Mouse (Mus musculus) liver, embryonic 16.5 days (tissue): ENCODE measurements at regions not wholly inside any gene's neighbourhood (a gene's known extent, or its start where the extent isn't known, plus 50 kb on each side); places are given as distances from the start of the nearest gene placed in this dataset.

Experiments
- ATAC-seq: fragments of 200-750 bp; cut with Nextera tagmentation; 2 replicates; pipeline ENCODE4 v1.8.0; 2017; ENCODE audit warnings: low read depth, mild to moderate bottlenecking, moderate number of reproducible peaks, moderate library complexity
- H3K27ac ChIP-seq: fragments of 300-500 bp; sonication (generic); 2 replicates; pipeline ENCODE4 v1.5.1; 2014; ENCODE audit warnings: mild to moderate bottlenecking, low read length
- H3K27me3 ChIP-seq: fragments of 300-500 bp; sonication (generic); 2 replicates; pipeline ENCODE4 v1.6.1; 2014; ENCODE audit warnings: low read depth, low read length, mixed read lengths; ENCODE audit not compliant: control insufficient read depth, insufficient read depth
- H3K36me3 ChIP-seq: fragments of 300-500 bp; sonication (generic); 2 replicates; pipeline ENCODE4 v1.6.1; 2014; ENCODE audit warnings: mild to moderate bottlenecking; ENCODE audit not compliant: control insufficient read depth, insufficient read depth
- H3K4me1 ChIP-seq: fragments of 300-500 bp; sonication (generic); 2 replicates; pipeline ENCODE4 v1.6.1; 2014; ENCODE audit warnings: low read depth, low read length, mixed read lengths; ENCODE audit not compliant: control insufficient read depth
- H3K4me2 ChIP-seq: fragments of 300-500 bp; sonication (generic); 2 replicates; pipeline ENCODE4 v1.6.1; 2014; ENCODE audit warnings: low read depth, low read length, mixed read lengths
- H3K4me3 ChIP-seq: fragments of 300-500 bp; sonication (generic); 2 replicates; pipeline ENCODE4 v1.5.1; 2014; ENCODE audit warnings: low read depth, mild to moderate bottlenecking, low read length
- H3K9ac ChIP-seq: fragments of 300-500 bp; sonication (generic); 2 replicates; pipeline ENCODE4 v1.6.1; 2014; ENCODE audit warnings: low read depth, low read length
- H3K9me3 ChIP-seq: fragments of 300-500 bp; sonication (generic); replicated peaks from 2 replicates; pipeline ENCODE4 v1.6.1; 2016; ENCODE audit warnings: low read length; ENCODE audit not compliant: control insufficient read depth
- WGBS: fragments of 180-500 bp; shearing (Covaris S2); extraction: QIAGEN DNeasy Blood & Tissue Kit; methylation state at CpG from one replicate; pipeline ENCODE4 v1.1.7; 2014; ENCODE audit not compliant: insufficient replicate concordance; 5-methylcytosine and 5-hydroxymethylcytosine counted together

- H3K27me3 ChIP-seq: no peaks in the 10 kb centered on the region
- 40% methylated on average over 4 of the region's 4 CpGs for WGBS
- ATAC-seq: no peak
- H3K4me3 ChIP-seq: no peak overlapping the region
- no peak overlapping the region for H3K27ac ChIP-seq
- no peak overlapping the region for H3K4me2 ChIP-seq
- H3K36me3 ChIP-seq: no peaks in the 10 kb centered on the region
- H3K4me1 ChIP-seq: no peaks in the 10 kb centered on the region
- no peak overlapping the region for H3K9ac ChIP-seq
- H3K9me3 ChIP-seq: no peaks in the 10 kb centered on the region
Measured at GRCm38 (mm10) chr11:64268121-64268520, 167.0 kb upstream of the Hs3st3a1 start.

- no peak overlapping the region for H3K4me3 ChIP-seq
- H3K9ac ChIP-seq: no peak overlapping the region
- 71% methylated on average over 5 of the region's 5 CpGs for WGBS
- no peaks in the 10 kb centered on the region for H3K27me3 ChIP-seq
- no peaks in the 10 kb centered on the region for H3K36me3 ChIP-seq
- H3K27ac ChIP-seq: no peak overlapping the region
- H3K4me2 ChIP-seq: no peak overlapping the region
- H3K4me1 ChIP-seq: no peaks in the 10 kb centered on the region
- H3K9me3 ChIP-seq: no peaks in the 10 kb centered on the region
- no peak for ATAC-seq
Measured at GRCm38 (mm10) chr11:64267547-64267946, 167.6 kb upstream of the Hs3st3a1 start.

- H3K4me1 ChIP-seq: no peaks in the 10 kb centered on the region
- H3K4me3 ChIP-seq: no peak overlapping the region
- H3K27me3 ChIP-seq: no peaks in the 10 kb centered on the region
- H3K9me3 ChIP-seq: no peaks in the 10 kb centered on the region
- WGBS: 56% methylated on average over 7 of the region's 7 CpGs
- no peak overlapping the region for H3K9ac ChIP-seq
- H3K4me2 ChIP-seq: no peak overlapping the region
- H3K27ac ChIP-seq: no peak overlapping the region
- H3K36me3 ChIP-seq: no peaks in the 10 kb centered on the region
- no peak for ATAC-seq
Measured at GRCm38 (mm10) chr11:64253517-64254385, 174.5 kb upstream of the Cox10 start.

- no peak for ATAC-seq
- H3K9ac ChIP-seq: no peak overlapping the region
- H3K4me3 ChIP-seq: no peak overlapping the region
- H3K4me1 ChIP-seq: no peaks in the 10 kb centered on the region
- H3K36me3 ChIP-seq: no peaks in the 10 kb centered on the region
- H3K4me2 ChIP-seq: no peak overlapping the region
- 48% methylated on average over 4 of the region's 4 CpGs for WGBS
- no peaks in the 10 kb centered on the region for H3K9me3 ChIP-seq
- no peak overlapping the region for H3K27ac ChIP-seq
- H3K27me3 ChIP-seq: no peaks in the 10 kb centered on the region
Measured at GRCm38 (mm10) chr11:64236873-64237272, 157.6 kb upstream of the Cox10 start.

GRCm38 (mm10) chr11:64230071-64230470 lies 150.8 kb upstream of the Cox10 start:
- Histone ChIP-seq H3K27me3 (no peaks in the 10 kb centered on the region), H3K4me2 (no peak overlapping the region), H3K4me1 (no peaks in the 10 kb centered on the region), H3K9ac (no peak overlapping the region), H3K4me3 (no peak overlapping the region), H3K9me3 (no peaks in the 10 kb centered on the region), H3K36me3 (no peaks in the 10 kb centered on the region), H3K27ac (no peak overlapping the region)
- 60% methylated on average over 4 of the region's 4 CpGs for WGBS
- ATAC-seq: no peak

GRCm38 (mm10) chr11:64220888-64221287 lies 141.6 kb upstream of the Cox10 start:
- Histone ChIP-seq H3K4me3 (no peak overlapping the region), H3K4me2 (no peak overlapping the region), H3K27ac (no peak overlapping the region), H3K9ac (no peak overlapping the region), H3K36me3 (no peaks in the 10 kb centered on the region), H3K4me1 (no peaks in the 10 kb centered on the region), H3K9me3 (no peaks in the 10 kb centered on the region), H3K27me3 (no peaks in the 10 kb centered on the region)
- ATAC-seq: no peak
- WGBS: 62% methylated on average over 4 of the region's 4 CpGs

- no peak for ATAC-seq
- Histone ChIP-seq H3K4me3 (no peak overlapping the region), H3K9me3 (no peaks in the 10 kb centered on the region; the same call in 1 of the 2 replicates), H3K4me1 (no peaks in the 10 kb centered on the region), H3K27me3 (no peaks in the 10 kb centered on the region), H3K36me3 (no peaks in the 10 kb centered on the region), H3K9ac (no peak overlapping the region), H3K27ac (no peak overlapping the region), H3K4me2 (no peak overlapping the region)
- 54% methylated on average over 2 of the region's 2 CpGs for WGBS
Measured at GRCm38 (mm10) chr11:64217181-64217580, 137.9 kb upstream of the Cox10 start.

GRCm38 (mm10) chr11:64210916-64211315 lies 131.6 kb upstream of the Cox10 start:
- Histone ChIP-seq H3K4me2 (no peak overlapping the region), H3K27me3 (no peaks in the 10 kb centered on the region), H3K4me1 (no peaks in the 10 kb centered on the region), H3K4me3 (no peak overlapping the region), H3K9me3 (no peaks in the 10 kb centered on the region; the same call in 1 of the 2 replicates), H3K27ac (no peak overlapping the region), H3K9ac (no peak overlapping the region), H3K36me3 (no peaks in the 10 kb centered on the region)
- 35% methylated on average over 3 of the region's 3 CpGs for WGBS
- no peak for ATAC-seq

GRCm38 (mm10) chr11:64208306-64208705 lies 129.0 kb upstream of the Cox10 start:
- Histone ChIP-seq H3K27ac (no peak overlapping the region), H3K36me3 (no peaks in the 10 kb centered on the region), H3K27me3 (no peaks in the 10 kb centered on the region), H3K4me3 (no peak overlapping the region), H3K4me1 (no peaks in the 10 kb centered on the region), H3K9ac (no peak overlapping the region), H3K4me2 (no peak overlapping the region), H3K9me3 (no peaks in the 10 kb centered on the region)
- WGBS: 70% methylated on average over 2 of the region's 2 CpGs
- no peak for ATAC-seq
